Mouse (Mus musculus) liver, adult 2 months (tissue): ENCODE measurements around the gene Vps37b. TPM values are rescaled to one million over a fixed set of nuclear protein-coding genes. Genes with fewer than 3 reads are reported as not detected.

Experiments
- DNase-seq: peaks from one replicate; pipeline ENCODE4 v3.0.0-alpha.2; 2011; ENCODE audit warnings: low read depth, low spot score; ENCODE audit errors: extremely low read depth
- H3K27ac ChIP-seq: fragments of 200-500 bp; replicated peaks from 2 replicates; pipeline ENCODE4 v1.5.1; 2012; ENCODE audit warnings: low read depth, mild to moderate bottlenecking, control low read depth, inconsistent platforms, low read length; ENCODE audit not compliant: insufficient read depth
- H3K27me3 ChIP-seq: fragments of 200-500 bp; 2 replicates; pipeline ENCODE4 v1.6.1; 2012; ENCODE audit warnings: mild to moderate bottlenecking, moderate library complexity, low read length, inconsistent platforms; ENCODE audit not compliant: control insufficient read depth, insufficient read depth
- H3K36me3 ChIP-seq: fragments of 200-500 bp; 2 replicates; pipeline ENCODE4 v1.6.1; 2012; ENCODE audit warnings: low read length, inconsistent platforms; ENCODE audit not compliant: control insufficient read depth, insufficient read depth
- H3K4me1 ChIP-seq: fragments of 200-500 bp; 2 replicates; pipeline ENCODE4 v1.6.1; 2011; ENCODE audit warnings: low read length; ENCODE audit not compliant: control insufficient read depth, insufficient read depth
- H3K4me3 ChIP-seq: fragments of 200-500 bp; 2 replicates; pipeline ENCODE4 v1.5.1; 2011; ENCODE audit warnings: low read depth, mild to moderate bottlenecking, control low read depth, low read length, moderate library complexity; ENCODE audit not compliant: insufficient read depth
- H3K79me2 ChIP-seq: fragments of 200-500 bp; 2 replicates; pipeline ENCODE4 v1.6.1; 2012; ENCODE audit warnings: inconsistent platforms, mild to moderate bottlenecking, low read length, moderate library complexity; ENCODE audit not compliant: control insufficient read depth, insufficient read depth
- H3K9ac ChIP-seq: fragments of 200-500 bp; 2 replicates; pipeline ENCODE4 v1.6.1; 2012; ENCODE audit warnings: low read depth, mild to moderate bottlenecking, control low read depth, inconsistent platforms, low read length
- CTCF ChIP-seq: fragments of 200-500 bp; IDR thresholded peaks from 2 replicates; pipeline ENCODE4 v1.5.1; 2011; ENCODE audit warnings: low read depth, low read length, control low read depth
- POLR2A ChIP-seq: fragments of 200-500 bp; IDR thresholded peaks from 2 replicates; pipeline ENCODE4 v1.6.1; 2011; ENCODE audit warnings: low read length, control low read depth; ENCODE audit not compliant: insufficient read depth; ENCODE audit errors: extremely low read depth
- WGBS: fragments of 180-500 bp; shearing (Covaris S2); methylation state at CpG from one replicate; pipeline ENCODE4 v1.1.7; 2018; 5-methylcytosine and 5-hydroxymethylcytosine counted together
- polyA plus RNA-seq: library from polyadenylated mRNA; depleted of rRNA; stranded (reverse); fragments of >200 nt; gene quantifications from 2 replicates; pipeline ENCODE4 v1.2.3, GENCODE M21; 2012
- total RNA-seq: library from RNA; depleted of rRNA; stranded (reverse); fragments of >200 nt; gene quantifications from 2 replicates; pipeline ENCODE4 v1.2.3, GENCODE M21; 2014

Gene Vps37b
- total and polyA plus RNA-seq, 2 experiments, result 4.4 to 31.4 TPM

DNA sequence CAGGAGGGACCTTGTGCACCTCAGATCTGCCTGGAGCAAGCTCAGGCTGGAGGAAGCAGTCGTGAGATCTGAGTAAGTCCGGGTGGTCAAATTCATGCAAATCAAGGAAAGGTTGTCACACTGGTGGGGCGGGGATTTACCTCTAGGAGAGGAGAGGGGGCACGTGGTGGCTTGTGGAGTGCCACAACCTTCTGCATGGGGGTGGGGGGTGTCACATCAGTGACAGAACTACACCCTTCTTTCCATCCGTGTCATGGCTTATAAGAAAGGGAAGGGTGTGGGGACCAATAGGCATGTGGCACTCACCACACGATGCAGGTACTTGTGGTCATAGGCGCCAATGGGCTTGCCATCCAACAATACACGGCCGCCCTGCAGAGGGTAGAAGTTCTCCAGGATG lies 43.6 kb upstream of the Vps37b start:
- Histone ChIP-seq H3K36me3 (no peaks in the 10 kb centered on the region), H3K79me2 (no peaks in the 10 kb centered on the region), H3K27ac (no peak overlapping the region), H3K4me3 (no peak overlapping the region), H3K4me1 (no peaks in the 10 kb centered on the region), H3K9ac (no peak overlapping the region), H3K27me3 (no peaks in the 10 kb centered on the region)
- no peak for TF ChIP-seq CTCF
- TF ChIP-seq POLR2A, result no peak
- no peak for DNase-seq
- 90% methylated on average over 9 of the region's 9 CpGs for WGBS

DNA sequence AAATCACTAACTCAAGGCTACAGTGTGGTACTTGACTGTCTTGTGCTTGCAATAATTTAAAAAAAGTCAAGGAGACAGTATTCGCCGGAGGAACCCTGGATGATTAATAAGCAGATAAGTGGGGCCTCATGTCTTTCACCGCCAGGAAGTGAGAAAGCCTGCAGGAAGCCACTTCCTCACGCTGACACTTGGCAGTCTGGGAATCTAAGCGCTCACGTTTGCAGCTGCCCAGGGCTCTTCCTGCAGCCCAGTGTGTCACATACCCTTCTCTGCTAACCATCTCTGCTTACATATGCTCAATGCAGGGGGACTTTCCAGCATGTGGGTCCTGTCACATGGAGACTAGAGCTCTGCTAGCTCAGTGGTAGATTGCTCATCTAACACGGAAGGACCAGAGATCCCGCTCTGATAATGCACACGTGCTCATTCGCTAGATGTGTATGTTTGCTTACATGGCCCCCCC lies 42.8 kb upstream of the Vps37b start:
- TF ChIP-seq POLR2A, result no peak
- no peak for TF ChIP-seq CTCF
- no peak overlapping the region for H3K4me3 ChIP-seq
- no peaks in the 10 kb centered on the region for H3K36me3 ChIP-seq
- H3K9ac ChIP-seq, result no peak overlapping the region
- H3K27me3 ChIP-seq, result no peaks in the 10 kb centered on the region
- no peaks in the 10 kb centered on the region for H3K79me2 ChIP-seq
- no peak overlapping the region for H3K27ac ChIP-seq
- no peak for DNase-seq
- WGBS, result 77% methylated on average over 10 of the region's 10 CpGs
- H3K4me1 ChIP-seq, result no peaks in the 10 kb centered on the region

DNA sequence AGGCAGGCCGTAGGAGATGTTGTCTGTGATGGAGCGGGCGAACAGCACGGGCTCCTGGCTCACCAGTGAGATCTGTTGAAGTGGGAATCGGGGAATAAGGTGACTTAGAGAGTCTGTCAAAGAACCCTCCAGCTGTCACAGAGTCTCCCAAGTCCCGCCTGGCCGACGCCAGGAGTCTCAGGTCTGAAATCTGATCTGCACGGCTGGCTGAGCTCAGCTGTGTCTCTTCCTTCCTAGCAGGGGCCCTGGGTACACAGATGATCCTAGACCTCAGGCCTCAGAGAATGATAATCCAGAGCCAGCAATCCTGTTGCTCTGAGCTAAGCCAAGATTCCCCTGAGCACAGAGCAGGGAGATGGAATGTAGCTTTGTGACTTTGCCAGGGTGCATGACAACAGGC lies 41.6 kb upstream of the Vps37b start:
- Histone ChIP-seq H3K9ac (no peak overlapping the region), H3K4me1 (no peaks in the 10 kb centered on the region), H3K79me2 (no peaks in the 10 kb centered on the region), H3K36me3 (no peaks in the 10 kb centered on the region), H3K27ac (no peak overlapping the region), H3K27me3 (no peaks in the 10 kb centered on the region), H3K4me3 (no peak overlapping the region)
- TF ChIP-seq CTCF, result no peak
- TF ChIP-seq POLR2A, result no peak
- 81% methylated on average over 9 of the region's 9 CpGs for WGBS
- DNase-seq, result no peak

DNA sequence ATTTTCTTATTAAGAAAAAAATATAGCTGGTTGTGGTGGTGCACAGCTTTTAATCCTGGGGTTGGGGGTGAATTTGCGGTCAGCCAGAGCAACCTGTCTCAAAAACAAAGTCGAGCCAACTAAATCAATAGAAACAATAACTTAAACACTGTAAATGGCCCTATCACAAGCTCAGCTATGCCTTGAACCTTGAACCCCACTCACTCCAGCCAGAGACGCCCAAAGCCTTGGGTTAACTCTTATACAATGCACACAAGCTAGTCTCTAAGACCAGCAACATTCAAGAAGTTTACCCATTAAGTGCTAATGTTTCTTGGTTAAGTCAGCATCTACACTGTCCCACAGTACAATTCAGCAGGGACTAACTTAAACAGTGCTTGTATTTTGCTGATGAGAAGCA lies 37.6 kb upstream of the Vps37b start:
- DNase-seq, result no peak
- no peaks in the 10 kb centered on the region for H3K27me3 ChIP-seq
- no peaks in the 10 kb centered on the region for H3K79me2 ChIP-seq
- H3K4me1 ChIP-seq, result no peaks in the 10 kb centered on the region
- no peak for TF ChIP-seq CTCF
- no peak for TF ChIP-seq POLR2A
- no peak overlapping the region for H3K4me3 ChIP-seq
- H3K36me3 ChIP-seq, result no peaks in the 10 kb centered on the region
- no peak overlapping the region for H3K9ac ChIP-seq
- WGBS, result 46% methylated on average over 3 of the region's 3 CpGs
- no peak overlapping the region for H3K27ac ChIP-seq

DNA sequence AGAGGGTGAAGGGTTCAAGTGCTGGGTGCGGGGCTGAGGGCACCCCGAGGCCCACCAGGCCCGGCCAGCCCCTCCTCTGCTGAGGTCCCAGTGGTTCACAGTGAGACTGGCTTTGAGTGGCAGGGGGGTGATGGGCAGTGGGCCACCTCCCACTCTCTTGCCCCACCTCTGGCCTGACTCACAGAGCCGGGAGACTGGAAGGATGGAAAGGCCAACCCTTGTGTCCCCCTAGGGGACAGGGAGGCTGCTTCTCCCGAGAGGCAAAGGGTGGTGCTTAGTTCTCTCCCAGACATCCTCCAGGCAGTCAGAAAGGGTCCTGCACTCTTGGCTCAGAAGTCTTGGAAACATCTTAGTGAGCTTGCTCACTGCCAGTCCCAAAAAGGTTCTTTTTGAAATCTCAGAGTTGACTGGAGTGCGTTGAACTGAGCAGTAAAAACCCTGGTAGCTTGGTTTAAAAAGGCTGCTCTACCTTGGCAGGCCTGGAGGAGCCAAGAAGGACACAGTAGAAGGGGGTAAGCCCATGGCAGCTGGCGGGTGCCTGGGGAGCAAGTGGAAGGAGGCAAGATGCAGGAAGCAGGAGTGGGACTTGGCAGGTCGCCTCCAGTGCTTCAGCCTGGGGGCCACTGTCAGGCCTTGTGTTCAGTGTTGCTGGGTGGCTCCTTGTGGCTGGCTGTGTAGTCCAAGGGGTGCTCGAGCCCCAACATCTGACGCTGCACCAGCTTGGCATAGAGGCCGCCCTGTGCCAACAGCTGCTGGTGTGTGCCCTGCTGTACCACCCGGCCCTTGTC lies 30.2 kb upstream of the Vps37b start:
- Histone ChIP-seq H3K79me2 (no peaks in the 10 kb centered on the region), H3K36me3 (no peaks in the 10 kb centered on the region), H3K4me1 (no peaks in the 10 kb centered on the region), H3K9ac (no peak overlapping the region), H3K27me3 (no peaks in the 10 kb centered on the region), H3K27ac (no peak overlapping the region), H3K4me3 (no peak overlapping the region)
- no peak for DNase-seq
- TF ChIP-seq POLR2A, result no peak
- WGBS, result 87% methylated on average over 12 of the region's 12 CpGs

DNA sequence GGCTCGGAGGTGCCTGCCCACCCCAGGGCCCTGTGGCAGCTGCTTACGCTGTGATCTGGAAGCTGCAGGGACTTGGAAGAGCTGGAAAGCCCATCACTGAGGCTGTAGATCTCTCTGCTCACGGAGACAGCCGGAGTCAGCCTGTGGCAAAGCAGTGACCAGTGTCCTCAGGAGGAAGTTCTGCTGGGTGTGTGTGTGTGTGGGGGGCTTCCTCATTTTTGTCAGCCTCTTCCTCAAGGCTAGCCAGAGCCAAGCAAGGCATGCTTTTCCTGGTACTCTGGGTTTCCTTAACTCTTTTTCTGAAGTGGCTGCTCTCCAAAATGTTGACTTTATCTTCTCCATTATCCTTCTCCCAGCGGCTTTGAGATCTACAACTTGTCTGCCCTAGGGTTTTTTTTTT lies 27.6 kb upstream of the Vps37b start:
- Histone ChIP-seq H3K36me3 (no peaks in the 10 kb centered on the region), H3K79me2 (no peaks in the 10 kb centered on the region), H3K9ac (0 out of 2 replicates have a peak overlapping the region, but pooled peaks have one; percentile 34), H3K27me3 (no peaks in the 10 kb centered on the region), H3K4me3 (peak overlapping the region; percentile 38; the same call in 1 of the 2 replicates), H3K27ac (peak overlapping the region; percentile 43; the same call in 1 of the 2 replicates), H3K4me1 (0 out of 2 replicates have a peak, but pooled peaks cover 2% of the 10 kb centered on the region)
- peak; percentile 21 for DNase-seq
- TF ChIP-seq CTCF (no peak), POLR2A (no peak)
- 69% methylated on average over 5 of the region's 5 CpGs for WGBS
